Mouse (Mus musculus) heart, embryonic 11.5 days (tissue): ENCODE data around the gene Tnp2. TPM values are rescaled to one million over a fixed set of nuclear protein-coding genes. Genes with fewer than 3 reads are reported as not detected.

ENCODE experiments used
- ATAC-seq: fragments of 200-750 bp; cut with Nextera tagmentation; replicated peaks from 2 replicates; pipeline ENCODE4 v1.8.0; 2017; ENCODE audit warnings: moderate library complexity; ENCODE audit not compliant: insufficient number of reproducible peaks, low FRiP score, low TSS enrichment
- H3K27ac ChIP-seq: fragments of 300-500 bp; sonication (generic); 2 replicates; pipeline ENCODE4 v1.5.1; 2014; ENCODE audit warnings: mild to moderate bottlenecking, low read depth, low read length
- H3K27me3 ChIP-seq: fragments of 300-500 bp; sonication (generic); 2 replicates; pipeline ENCODE4 v1.6.1; 2014; ENCODE audit warnings: mild to moderate bottlenecking, low read length, mixed read lengths; ENCODE audit not compliant: control insufficient read depth, insufficient read depth
- H3K36me3 ChIP-seq: fragments of 300-500 bp; sonication (generic); 2 replicates; pipeline ENCODE4 v1.6.1; 2014; ENCODE audit warnings: mild to moderate bottlenecking, low read length, moderate library complexity, mixed read lengths; ENCODE audit not compliant: control insufficient read depth, insufficient read depth
- H3K4me1 ChIP-seq: fragments of 300-500 bp; sonication (generic); 2 replicates; pipeline ENCODE4 v1.6.1; 2014; ENCODE audit warnings: low read length; ENCODE audit not compliant: control insufficient read depth, insufficient read depth
- H3K4me2 ChIP-seq: fragments of 300-500 bp; sonication (generic); 2 replicates; pipeline ENCODE4 v1.6.1; 2014; ENCODE audit warnings: mild to moderate bottlenecking, moderate library complexity
- H3K4me3 ChIP-seq: fragments of 300-500 bp; sonication (generic); 2 replicates; pipeline ENCODE4 v1.5.1; 2014; ENCODE audit warnings: low read depth, low read length
- H3K9ac ChIP-seq: fragments of 300-500 bp; sonication (generic); 2 replicates; pipeline ENCODE4 v1.6.1; 2014; ENCODE audit warnings: mild to moderate bottlenecking, low read depth, low read length, moderate library complexity
- H3K9me3 ChIP-seq: fragments of 300-500 bp; sonication (generic); replicated peaks from 2 replicates; pipeline ENCODE4 v1.6.1; 2016; ENCODE audit warnings: low read length; ENCODE audit not compliant: control insufficient read depth
- WGBS: fragments of 180-500 bp; shearing (Covaris S2); extraction: QIAGEN DNeasy Blood & Tissue Kit; methylation state at CpG from one replicate; pipeline ENCODE4 v1.1.7; 2014; ENCODE audit not compliant: insufficient replicate concordance; 5-methylcytosine and 5-hydroxymethylcytosine counted together
- polyA plus RNA-seq: library from polyadenylated mRNA; unstranded; fragments of >200 nt; fragmentation: Nextera tagmentation; extraction: Ambion mirVana; gene quantifications from 2 replicates; pipeline ENCODE4 v1.2.1, GENCODE M21; 2014

Tnp2 gene
- polyA plus RNA-seq, 1 experiment from 2014 or later, result not detected

GRCm38 (mm10) chr16:10781862-10782371 lies 6.5 kb downstream of the Tnp2 start:
- H3K4me3 ChIP-seq, result no peak overlapping the region
- peak overlapping the region; percentile 30 for H3K9ac ChIP-seq
- no peaks in the 10 kb centered on the region for H3K9me3 ChIP-seq

GRCm38 (mm10) chr16:10780631-10781120 lies 7.8 kb downstream of the Tnp2 start:
- 0 out of 2 replicates have a peak overlapping the region, but pooled peaks have one; percentile 16 for H3K9ac ChIP-seq
- no peak overlapping the region for H3K4me3 ChIP-seq
- H3K27ac ChIP-seq, result 0 out of 2 replicates have a peak overlapping the region, but pooled peaks have one; percentile 15
- H3K36me3 ChIP-seq, result no peaks in the 10 kb centered on the region
- 71% methylated on average over 5 of the region's 5 CpGs for WGBS
- no peaks in the 10 kb centered on the region; the same call in 1 of the 2 replicates for H3K27me3 ChIP-seq
- H3K4me1 ChIP-seq, result peaks cover 44% of the 10 kb centered on the region
- no peaks in the 10 kb centered on the region for H3K9me3 ChIP-seq
- H3K4me2 ChIP-seq, result no peak overlapping the region
- ATAC-seq, result no peak

More at GRCm38 (mm10) chr16:10781862-10782371, 6.5 kb downstream of the Tnp2 start:
- H3K36me3 ChIP-seq, result no peaks in the 10 kb centered on the region
- ATAC-seq, result no peak
- H3K4me2 ChIP-seq, result peak overlapping the region; percentile 92
- WGBS, result 24% methylated on average over 9 of the region's 9 CpGs
- H3K27me3 ChIP-seq, result no peaks in the 10 kb centered on the region; the same call in 1 of the 2 replicates
- H3K4me1 ChIP-seq, result peaks cover 50% of the 10 kb centered on the region
- H3K27ac ChIP-seq, result peak overlapping the region; percentile 73

GRCm38 (mm10) chr16:10777579-10778160 lies 10.8 kb downstream of the Tnp2 start:
- Histone ChIP-seq H3K27me3 (no peaks in the 10 kb centered on the region), H3K27ac (no peak overlapping the region), H3K9ac (no peak overlapping the region), H3K4me3 (no peak overlapping the region), H3K36me3 (no peaks in the 10 kb centered on the region), H3K9me3 (no peaks in the 10 kb centered on the region), H3K4me2 (no peak overlapping the region), H3K4me1 (peaks cover 31% of the 10 kb centered on the region)
- no peak for ATAC-seq
- WGBS, result 50% methylated on average over 5 of the region's 5 CpGs

- 40% methylated on average over 7 of the region's 7 CpGs for WGBS
- H3K36me3 ChIP-seq, result no peaks in the 10 kb centered on the region
- no peak overlapping the region for H3K4me3 ChIP-seq
- no peak overlapping the region for H3K27ac ChIP-seq
- no peak overlapping the region for H3K4me2 ChIP-seq
- no peak overlapping the region for H3K9ac ChIP-seq
- no peaks in the 10 kb centered on the region for H3K27me3 ChIP-seq
- no peaks in the 10 kb centered on the region for H3K9me3 ChIP-seq
- peaks cover 17% of the 10 kb centered on the region for H3K4me1 ChIP-seq
- ATAC-seq, result no peak
These were observed 12.1 kb downstream of the Tnp2 start for GRCm38 (mm10) chr16:10776322-10776721.

- Histone ChIP-seq H3K4me1 (peaks cover 23% of the 10 kb centered on the region), H3K4me2 (no peak overlapping the region), H3K9ac (0 out of 2 replicates have a peak overlapping the region, but pooled peaks have one; percentile 18), H3K27me3 (no peaks in the 10 kb centered on the region), H3K36me3 (no peaks in the 10 kb centered on the region), H3K4me3 (no peak overlapping the region), H3K27ac (no peak overlapping the region), H3K9me3 (no peaks in the 10 kb centered on the region)
- 36% methylated on average over 4 of the region's 4 CpGs for WGBS
- ATAC-seq, result no peak
These were observed 13.7 kb downstream of the Tnp2 start for GRCm38 (mm10) chr16:10774726-10775125.

GRCm38 (mm10) chr16:10773543-10773942 lies 14.9 kb downstream of the Tnp2 start:
- 82% methylated on average over 8 of the region's 8 CpGs for WGBS

GRCm38 (mm10) chr16:10771769-10772510 lies 16.5 kb downstream of the Tnp2 start:
- Histone ChIP-seq H3K4me2 (no peak overlapping the region), H3K4me3 (no peak overlapping the region), H3K4me1 (peaks cover 20% of the 10 kb centered on the region), H3K27ac (no peak overlapping the region), H3K36me3 (no peaks in the 10 kb centered on the region), H3K27me3 (peaks cover 2% of the 10 kb centered on the region; the same call in 1 of the 2 replicates), H3K9ac (no peak overlapping the region), H3K9me3 (no peaks in the 10 kb centered on the region)
- ATAC-seq, result no peak
- WGBS, result 59% methylated on average over 19 of the region's 19 CpGs

More at GRCm38 (mm10) chr16:10773543-10773942, 14.9 kb downstream of the Tnp2 start:
- H3K9me3 ChIP-seq, result no peaks in the 10 kb centered on the region
- no peak overlapping the region for H3K4me3 ChIP-seq
- H3K9ac ChIP-seq, result no peak overlapping the region
- H3K4me2 ChIP-seq, result no peak overlapping the region
- H3K27me3 ChIP-seq, result 0 out of 2 replicates have a peak, but pooled peaks cover 2% of the 10 kb centered on the region
- no peak overlapping the region for H3K27ac ChIP-seq
- ATAC-seq, result no peak
- H3K4me1 ChIP-seq, result peaks cover 27% of the 10 kb centered on the region
- H3K36me3 ChIP-seq, result no peaks in the 10 kb centered on the region

- Histone ChIP-seq H3K4me1 (peaks cover 20% of the 10 kb centered on the region), H3K4me2 (no peak overlapping the region), H3K4me3 (no peak overlapping the region), H3K27ac (no peak overlapping the region), H3K36me3 (no peaks in the 10 kb centered on the region), H3K27me3 (peaks cover 2% of the 10 kb centered on the region; the same call in 1 of the 2 replicates), H3K9me3 (no peaks in the 10 kb centered on the region), H3K9ac (no peak overlapping the region)
- no peak for ATAC-seq
- WGBS, result 36% methylated on average over 4 of the region's 4 CpGs
These were observed 17.7 kb downstream of the Tnp2 start for GRCm38 (mm10) chr16:10770531-10771325.
